Mouse (Mus musculus) olfactory bulb, adult 2 months (tissue): ENCODE measurements at regions not wholly inside any gene's neighbourhood (a gene's known extent, or its start where the extent isn't known, plus 50 kb on each side); places are given as distances from the start of the nearest gene placed in this dataset.

Experiments used
- CTCF ChIP-seq: fragments of 200-500 bp; IDR thresholded peaks from 2 replicates; pipeline ENCODE4 v1.5.1; 2012; ENCODE audit warnings: low read depth, mild to moderate bottlenecking, low read length, moderate library complexity; ENCODE audit not compliant: insufficient read depth
- POLR2A ChIP-seq: fragments of 200-500 bp; IDR thresholded peaks from 2 replicates; pipeline ENCODE4 v1.6.1; 2012; ENCODE audit warnings: mild to moderate bottlenecking, low read depth, low read length, moderate library complexity; ENCODE audit not compliant: insufficient read depth

DNA sequence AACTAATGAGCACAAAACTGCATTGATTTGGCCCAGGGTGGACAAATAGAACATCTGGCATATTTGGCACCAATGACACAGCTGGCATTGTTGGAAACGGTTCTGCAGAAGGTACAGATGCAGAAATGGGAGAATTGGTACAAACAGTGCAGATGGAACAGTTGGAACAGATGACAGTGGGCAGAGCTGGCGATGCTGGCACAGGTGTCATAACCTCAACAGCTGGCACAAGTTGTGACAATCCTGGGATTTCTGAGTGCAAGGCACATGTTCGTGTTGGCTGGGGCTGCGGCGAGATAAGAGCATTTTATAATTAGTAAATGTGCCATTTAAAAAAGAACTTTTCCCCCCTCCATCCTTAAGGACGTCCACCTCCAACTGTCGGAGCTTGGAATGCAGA is 77.8 kb upstream of the Zbtb18 start:
- no peak for TF ChIP-seq CTCF
- no peak for TF ChIP-seq POLR2A
